Mouse (Mus musculus) C2C12 (cell line): ENCODE results near the gene Idua. TPM values are rescaled to one million over a fixed set of nuclear protein-coding genes. Genes with fewer than 3 reads are reported as not detected.
A peak's percentile ranks its signal among the peaks of the same experiment; 100 is the strongest.

Source experiments
- H3K27me3 ChIP-seq: one replicate; pipeline ENCODE4 v1.6.1; 2011; ENCODE audit not compliant: control insufficient read depth, insufficient read depth, insufficient read length
- H3K36me3 ChIP-seq: one replicate; pipeline ENCODE4 v1.6.1; 2011; ENCODE audit not compliant: control insufficient read depth, insufficient read depth
- H3K4me3 ChIP-seq: one replicate; pipeline ENCODE4 v1.5.1; 2011; ENCODE audit warnings: mild to moderate bottlenecking, control low read depth; ENCODE audit not compliant: poor library complexity, insufficient read depth, severe bottlenecking
- H3K79me2 ChIP-seq: one replicate; pipeline ENCODE4 v1.6.1; 2011; ENCODE audit not compliant: control insufficient read depth, insufficient read depth
- H3K79me3 ChIP-seq: one replicate; pipeline ENCODE4 v1.6.1; 2011; ENCODE audit warnings: low read depth, control low read depth
- H3ac ChIP-seq: one replicate; pipeline ENCODE3; 2011; ENCODE audit warnings: low read depth; ENCODE audit not compliant: control insufficient read depth, insufficient read length
- CEBPB ChIP-seq: IDR thresholded peaks from one replicate; pipeline ENCODE4 v1.6.1; 2011; ENCODE audit warnings: low read depth, mild to moderate bottlenecking, control low read depth, moderate library complexity
- CTCF ChIP-seq: IDR thresholded peaks from one replicate; pipeline ENCODE4 v1.5.1; 2011; ENCODE audit not compliant: control insufficient read depth, insufficient read depth, insufficient read length
- FOSL1 ChIP-seq: IDR thresholded peaks from one replicate; pipeline ENCODE4 v1.8.0; 2011; ENCODE audit warnings: mild to moderate bottlenecking, low read length; ENCODE audit not compliant: poor library complexity, insufficient read depth, severe bottlenecking
- MAX ChIP-seq: IDR thresholded peaks from one replicate; pipeline ENCODE4 v1.6.1; 2011; ENCODE audit warnings: mild to moderate bottlenecking, control low read depth
- MYOD1 ChIP-seq: IDR thresholded peaks from one replicate; pipeline ENCODE4 v1.6.1; 2011; ENCODE audit warnings: low read depth; ENCODE audit not compliant: control insufficient read depth, insufficient read length
- MYOG ChIP-seq: IDR thresholded peaks from one replicate; pipeline ENCODE4 v1.6.1; 2011; ENCODE audit not compliant: control insufficient read depth, insufficient read length; ENCODE audit errors: extremely low read depth
- USF1 ChIP-seq: IDR thresholded peaks from one replicate; pipeline ENCODE4 v1.6.1; 2011; ENCODE audit warnings: low read depth, mild to moderate bottlenecking, control low read depth, moderate library complexity
- polyA plus RNA-seq: library from polyadenylated mRNA; unstranded; fragments of >200 nt; fragmentation: generic; extraction: Trizol; gene quantifications from one replicate; pipeline ENCODE4 v1.2.1, GENCODE M21; 2012; ENCODE audit warnings: missing spikeins

Gene Idua
- polyA plus RNA-seq, 1 experiment: 1.1 TPM

DNA sequence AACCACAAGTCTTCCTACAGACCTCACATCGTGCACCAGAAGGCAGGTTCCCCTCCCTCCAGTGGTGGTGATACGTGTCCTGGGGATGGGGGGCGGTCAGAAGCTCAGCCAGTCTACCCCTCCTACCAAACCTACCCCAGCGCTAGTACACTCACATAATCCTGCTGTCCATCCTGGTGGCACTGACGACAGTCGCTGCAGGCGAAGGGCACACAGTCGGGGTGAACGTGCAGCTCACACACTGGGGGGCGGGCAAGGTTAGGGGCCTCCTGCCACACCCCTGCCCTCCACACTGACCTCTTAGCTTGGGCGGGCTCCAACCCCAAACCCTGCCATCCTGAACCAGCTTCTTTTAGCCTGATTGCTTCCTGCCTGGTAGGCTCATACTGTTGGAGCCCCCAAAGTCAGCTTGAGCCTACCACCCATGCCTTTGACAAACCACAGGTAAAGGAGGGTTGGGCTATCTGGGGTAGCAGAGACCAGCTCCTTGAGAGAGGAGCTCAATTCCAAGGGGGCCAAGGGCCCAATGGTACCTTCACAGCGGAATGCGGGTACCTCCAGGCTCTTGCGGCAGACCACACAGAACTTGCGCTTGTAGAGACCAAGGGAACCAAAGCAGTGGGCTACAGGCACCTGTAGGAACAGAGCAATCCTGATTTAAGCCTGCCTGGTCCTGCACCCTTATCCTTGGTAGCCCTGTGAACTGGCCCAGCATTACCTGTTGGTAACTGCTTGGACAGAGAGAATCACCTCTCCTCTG, 4.1 kb upstream of the Idua start:
- Histone ChIP-seq H3K36me3 (peaks cover 16% of the 10 kb centered on the region), H3K79me2 (peaks cover 13% of the 10 kb centered on the region), H3K27me3 (no peaks in the 10 kb centered on the region), H3K79me3 (peaks cover 4% of the 10 kb centered on the region), H3K4me3 (no peak overlapping the region), H3ac (no peak overlapping the region)
- no peak for TF ChIP-seq FOSL1
- no peak for TF ChIP-seq MYOG
- TF ChIP-seq MAX: no peak
- TF ChIP-seq CEBPB: no peak
- no peak for TF ChIP-seq MYOD1
- TF ChIP-seq USF1: no peak
- TF ChIP-seq CTCF: no peak

DNA sequence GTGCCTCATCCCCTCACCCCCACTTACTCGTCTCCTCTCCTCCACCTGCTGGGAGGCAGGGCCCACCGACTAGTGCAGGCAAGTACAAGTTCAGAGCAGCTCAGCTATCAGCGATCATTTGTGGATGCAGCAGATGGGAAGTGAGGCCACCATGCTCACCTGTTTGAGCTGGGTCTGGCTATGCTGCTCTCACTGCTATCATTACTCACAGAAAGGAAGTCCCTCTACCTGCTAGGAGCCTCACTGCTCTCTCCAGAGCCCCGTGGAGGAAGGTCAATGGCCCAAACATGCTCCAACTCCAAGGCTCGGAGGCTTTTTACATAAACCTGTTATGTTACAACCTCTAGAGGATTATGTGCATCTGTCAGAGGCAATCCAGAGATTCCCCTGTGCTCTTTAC, 2.7 kb upstream of the Idua start:
- no peaks in the 10 kb centered on the region for H3K27me3 ChIP-seq
- H3K79me2 ChIP-seq: peaks cover 13% of the 10 kb centered on the region
- TF ChIP-seq USF1 (no peak), CTCF (no peak), MYOG (no peak), FOSL1 (no peak), MAX (no peak), MYOD1 (no peak), CEBPB (no peak)
- H3K79me3 ChIP-seq: peaks cover 4% of the 10 kb centered on the region
- H3ac ChIP-seq: no peak overlapping the region
- H3K36me3 ChIP-seq: peaks cover 16% of the 10 kb centered on the region
- no peak overlapping the region for H3K4me3 ChIP-seq

GRCm38 (mm10) chr5:108658611-108659010, 1.5 kb upstream of the Idua start:
- Histone ChIP-seq H3K27me3 (no peaks in the 10 kb centered on the region), H3K4me3 (no peak overlapping the region), H3K79me3 (peaks cover 4% of the 10 kb centered on the region), H3K79me2 (peaks cover 13% of the 10 kb centered on the region), H3ac (no peak overlapping the region), H3K36me3 (peaks cover 11% of the 10 kb centered on the region)
- TF ChIP-seq MYOD1: no peak
- TF ChIP-seq CTCF: no peak
- no peak for TF ChIP-seq CEBPB
- no peak for TF ChIP-seq MAX
- no peak for TF ChIP-seq USF1
- TF ChIP-seq MYOG: no peak
- no peak for TF ChIP-seq FOSL1

- no peaks in the 10 kb centered on the region for H3K27me3 ChIP-seq
- H3K4me3 ChIP-seq: peak overlapping the region; percentile 56
- peaks cover 13% of the 10 kb centered on the region for H3K79me2 ChIP-seq
- H3K79me3 ChIP-seq: peaks cover 4% of the 10 kb centered on the region
- TF ChIP-seq CEBPB: no peak
- no peak for TF ChIP-seq MAX
- no peaks in the 10 kb centered on the region for H3K36me3 ChIP-seq
- peak overlapping the region; percentile 53 for H3ac ChIP-seq
Observed at GRCm38 (mm10) chr5:108660632-108661268, 619 bp downstream of the Idua start.

DNA sequence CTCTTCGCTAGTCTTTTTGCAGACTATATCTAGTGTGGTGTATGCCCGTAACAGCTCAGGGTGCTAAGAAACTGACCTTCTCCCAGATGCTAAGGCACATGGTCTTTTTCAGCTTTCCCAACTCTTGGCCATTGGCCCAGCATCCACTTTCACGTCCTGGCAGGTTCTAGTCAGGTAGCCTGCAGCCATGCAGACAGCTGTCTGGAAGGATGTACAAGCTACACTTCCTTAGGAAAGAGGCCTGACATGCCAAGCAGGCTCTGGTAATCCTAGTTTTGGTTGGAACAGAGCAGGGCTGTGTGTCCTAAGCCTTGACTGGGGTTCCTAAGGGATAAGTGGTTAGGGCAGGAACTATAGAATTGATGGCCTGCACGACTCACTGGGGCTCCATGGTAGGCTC, 2.6 kb downstream of the Idua start:
- Histone ChIP-seq H3ac (no peak overlapping the region), H3K4me3 (no peak overlapping the region), H3K27me3 (no peaks in the 10 kb centered on the region), H3K79me3 (peaks cover 4% of the 10 kb centered on the region), H3K36me3 (no peaks in the 10 kb centered on the region), H3K79me2 (peaks cover 13% of the 10 kb centered on the region)
- TF ChIP-seq MYOD1 (no peak), MYOG (no peak), MAX (no peak), FOSL1 (no peak), USF1 (no peak), CEBPB (no peak), CTCF (no peak)

DNA sequence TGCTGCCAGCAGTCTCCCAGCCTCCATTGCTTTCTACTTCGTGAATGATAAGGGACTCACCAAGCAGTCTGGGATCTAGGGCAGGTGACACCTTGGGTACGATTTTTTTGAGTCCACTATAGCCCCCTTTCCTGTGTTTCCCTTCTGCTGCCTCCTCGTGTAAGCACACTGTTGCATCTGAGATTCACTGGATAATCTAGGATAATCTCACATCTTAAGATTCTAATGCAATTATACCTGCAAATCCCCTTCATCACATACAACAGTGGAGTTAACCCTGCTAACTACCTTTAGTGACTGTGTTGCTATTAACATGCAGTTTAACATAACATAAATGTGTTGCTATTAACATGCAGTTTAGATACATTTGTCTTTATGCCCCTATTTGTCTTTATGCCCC, 4.9 kb downstream of the Idua start:
- H3K79me2 ChIP-seq: peaks cover 3% of the 10 kb centered on the region
- no peaks in the 10 kb centered on the region for H3K27me3 ChIP-seq
- no peak overlapping the region for H3K4me3 ChIP-seq
- TF ChIP-seq CTCF (no peak), FOSL1 (no peak), CEBPB (no peak), MAX (no peak), MYOD1 (no peak), MYOG (no peak), USF1 (no peak)
- peaks cover 2% of the 10 kb centered on the region for H3K79me3 ChIP-seq
- H3K36me3 ChIP-seq: no peaks in the 10 kb centered on the region
- no peak overlapping the region for H3ac ChIP-seq
